Mouse (Mus musculus) cerebral cortex, adult 2 months (tissue): Measurements from ENCODE around the gene C87436.

ENCODE experiments used
- WGBS: fragments of 180-500 bp; shearing (Covaris S2); methylation state at CpG from one replicate; pipeline ENCODE4 v1.1.7; 2018; 5-methylcytosine and 5-hydroxymethylcytosine counted together

Gene C87436

GRCm38 (mm10) chr6:86438272-86439118 is at the start of gene C87436:
C87436 (plus strand) TSS chr6:86438374.
- under 1% methylated on average over 59 of the region's 59 CpGs for WGBS

- WGBS, result 88% methylated on average over 18 of the region's 18 CpGs
Measured at GRCm38 (mm10) chr6:86388461-86388860, 49.7 kb upstream of the C87436 start.

DNA sequence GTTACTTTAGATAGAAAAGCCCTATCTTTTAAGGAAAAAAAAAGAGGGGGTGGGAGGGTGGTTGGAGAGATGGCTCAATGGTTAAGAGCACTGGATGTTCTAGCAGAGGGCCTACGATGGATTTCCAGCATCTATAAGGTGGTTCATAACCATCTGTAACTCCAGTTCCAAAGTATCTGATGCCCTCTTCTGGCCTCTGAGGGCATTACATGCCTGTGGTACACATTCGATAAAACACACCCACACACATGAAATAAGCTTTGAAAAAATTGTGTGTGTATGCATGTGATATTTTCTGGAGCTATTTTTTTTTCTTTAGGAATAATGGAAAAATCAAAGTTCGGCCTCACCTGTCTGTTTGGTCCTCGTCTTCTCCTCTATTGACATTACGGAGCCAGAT is 46.8 kb upstream of the C87436 start:
- WGBS, result 84% methylated on average over 5 of the region's 5 CpGs

GRCm38 (mm10) chr6:86393187-86393586 is 45.0 kb upstream of the C87436 start:
- 100% methylated on average over 1 of the region's 1 CpGs for WGBS

DNA sequence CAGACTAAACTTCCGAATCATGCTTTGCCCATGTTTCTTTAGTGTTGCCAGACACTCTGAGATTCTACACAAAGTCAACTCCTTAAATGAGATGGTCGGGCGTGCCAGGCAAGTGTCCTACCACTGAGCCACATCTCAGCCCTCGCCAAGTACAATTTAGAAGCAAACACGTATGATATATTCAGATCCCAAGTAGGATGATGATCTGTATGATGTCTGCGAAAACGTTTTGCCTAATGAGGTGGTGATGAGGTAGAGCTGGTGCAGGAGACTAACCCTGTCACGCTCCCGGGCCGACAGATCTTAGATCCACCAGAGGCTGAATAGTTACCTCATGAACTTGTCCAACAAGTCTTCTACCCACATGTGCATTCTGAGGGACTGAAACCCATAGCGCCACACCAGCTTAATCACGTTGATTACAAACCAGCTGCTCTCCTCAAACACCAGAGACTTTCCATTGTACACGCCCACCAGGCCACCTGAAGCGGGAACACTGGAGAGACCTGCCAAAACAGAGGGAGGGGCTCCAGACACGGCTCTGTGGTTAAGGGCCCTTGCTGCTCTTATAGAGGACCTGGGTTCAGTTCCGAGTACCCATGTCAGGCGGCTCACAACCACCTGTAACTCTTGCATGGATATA is 44.0 kb upstream of the C87436 start:
- WGBS, result 76% methylated on average over 17 of the region's 17 CpGs

DNA sequence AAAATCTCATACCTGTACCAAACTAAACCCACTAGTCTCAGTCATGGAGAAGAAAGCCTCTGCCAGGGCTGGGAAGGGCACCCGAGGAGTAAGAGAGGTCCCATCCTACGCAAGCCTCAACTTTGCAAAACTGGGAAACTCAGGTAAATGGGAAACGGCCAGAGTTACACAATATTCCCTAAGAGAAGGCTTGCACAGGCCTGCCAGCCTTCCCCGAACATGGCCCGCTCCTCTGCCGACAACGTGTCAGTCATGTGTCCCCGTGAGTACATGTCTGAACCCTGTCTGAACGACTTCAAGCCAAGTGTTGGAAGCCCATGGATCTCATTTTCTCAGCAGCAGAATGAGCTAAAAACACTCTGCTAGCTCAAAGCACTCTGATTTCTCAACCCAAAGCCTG is 43.2 kb upstream of the C87436 start:
- WGBS, result 67% methylated on average over 9 of the region's 9 CpGs

DNA sequence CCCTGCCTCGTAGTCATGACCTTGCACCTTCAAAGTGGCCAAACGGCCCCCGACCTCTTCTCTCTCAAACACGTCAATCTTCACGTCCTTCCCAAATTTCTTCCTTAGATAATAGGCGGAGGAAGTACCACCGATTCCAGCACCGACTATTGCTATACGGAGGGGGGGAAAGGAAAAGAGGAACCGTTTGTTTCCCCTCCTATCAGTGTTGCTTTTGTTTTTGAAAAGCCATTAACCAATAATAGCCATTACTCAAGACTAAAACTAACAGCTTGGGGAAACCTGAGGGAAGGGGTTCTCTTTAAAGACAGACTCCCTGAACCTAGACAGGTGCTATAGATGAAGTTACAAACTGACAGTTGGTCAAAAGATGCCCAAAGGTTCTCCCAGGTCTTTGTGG is 42.2 kb upstream of the C87436 start:
- 6% methylated on average over 10 of the region's 10 CpGs for WGBS

- under 1% methylated on average over 51 of the region's 51 CpGs for WGBS
Measured at GRCm38 (mm10) chr6:86396581-86397256, 41.5 kb upstream of the C87436 start, which contains the start of gene Pcyox1. Pcyox1 (minus strand) TSS chr6:86397154.

DNA sequence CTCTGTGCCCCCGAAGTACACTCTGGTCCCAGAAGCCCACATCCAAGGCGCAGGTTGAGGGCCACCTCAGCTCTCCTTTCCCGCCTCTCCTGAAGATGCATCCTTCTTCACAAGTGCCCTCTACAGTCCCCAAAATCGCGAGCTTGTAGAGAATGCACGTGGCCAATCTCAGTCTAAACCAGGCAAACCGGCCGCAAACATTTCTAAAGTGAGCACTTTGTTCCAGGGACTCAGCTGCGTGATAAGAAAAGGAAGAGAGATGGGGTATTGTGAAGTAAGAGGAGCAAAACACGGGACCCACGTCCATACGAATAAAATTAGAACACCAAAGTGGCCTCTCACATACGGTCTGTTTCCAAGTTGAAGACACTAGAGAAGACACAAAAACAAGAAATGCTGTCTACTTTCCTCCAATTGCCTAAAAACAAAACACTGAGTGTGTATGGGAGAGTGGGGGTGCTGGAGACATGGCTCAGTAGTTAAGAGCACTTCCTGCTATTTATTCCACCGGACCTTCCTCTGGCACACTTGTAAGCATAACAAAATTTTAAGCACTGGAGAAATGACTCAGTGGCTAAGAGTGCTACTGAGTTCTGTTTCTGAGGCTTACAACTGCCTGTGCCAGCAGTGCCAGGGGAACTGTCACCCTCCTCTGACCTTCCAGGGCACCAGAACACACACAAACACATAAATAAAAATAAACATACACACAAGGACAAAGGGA is 40.8 kb upstream of the C87436 start:
- WGBS, result under 1% methylated on average over 14 of the region's 14 CpGs

GRCm38 (mm10) chr6:86398986-86399385 is 39.2 kb upstream of the C87436 start:
- 84% methylated on average over 2 of the region's 2 CpGs for WGBS

- 79% methylated on average over 2 of the region's 2 CpGs for WGBS
Measured at GRCm38 (mm10) chr6:86399995-86400394, 38.2 kb upstream of the C87436 start.

- WGBS, result 11% methylated on average over 9 of the region's 9 CpGs
Measured at GRCm38 (mm10) chr6:86400972-86401371, 37.2 kb upstream of the C87436 start.

DNA sequence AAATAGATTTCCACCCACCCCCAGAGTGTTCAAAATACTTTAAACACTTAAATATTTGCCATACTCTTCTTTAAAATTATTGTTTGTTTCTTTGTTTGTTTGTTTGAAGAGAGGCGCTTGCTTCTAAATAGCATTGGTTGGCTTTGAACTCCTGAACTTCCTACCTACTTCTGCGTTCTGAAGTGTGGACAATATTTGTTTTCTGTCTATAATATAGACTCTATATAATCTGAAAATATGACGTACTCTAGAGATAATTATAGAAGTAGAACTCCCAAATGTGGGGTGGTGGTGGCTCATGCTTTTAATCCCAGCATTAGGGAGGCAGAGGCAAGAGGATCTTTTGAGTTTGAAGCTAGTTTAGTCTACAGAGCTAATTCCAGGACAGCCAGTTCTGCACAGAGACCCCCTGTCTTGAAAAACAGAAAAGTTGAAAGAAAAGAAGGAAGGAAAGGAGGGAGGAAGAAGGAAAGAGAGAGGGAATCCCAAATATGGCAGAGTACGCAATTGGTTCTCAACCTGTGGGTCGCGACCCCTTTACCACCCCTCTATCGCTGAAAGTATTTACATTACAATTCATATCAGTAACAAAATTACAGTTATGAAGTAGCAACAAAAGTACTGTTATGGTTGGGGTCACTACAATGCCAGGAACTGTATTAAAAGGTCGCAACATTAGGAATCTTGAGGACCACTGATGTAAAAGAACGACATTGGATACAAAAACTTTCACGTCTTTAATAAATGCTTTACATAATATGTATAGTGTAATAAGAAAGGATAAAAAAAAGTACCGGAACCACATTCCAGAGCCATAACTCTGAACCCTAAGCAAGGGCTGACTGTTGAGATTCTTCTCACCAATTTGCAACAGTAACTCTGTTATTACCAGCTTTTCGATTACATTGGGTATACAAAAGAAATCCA is 35.2 kb upstream of the C87436 start:
- 30% methylated on average over 12 of the region's 12 CpGs for WGBS

DNA sequence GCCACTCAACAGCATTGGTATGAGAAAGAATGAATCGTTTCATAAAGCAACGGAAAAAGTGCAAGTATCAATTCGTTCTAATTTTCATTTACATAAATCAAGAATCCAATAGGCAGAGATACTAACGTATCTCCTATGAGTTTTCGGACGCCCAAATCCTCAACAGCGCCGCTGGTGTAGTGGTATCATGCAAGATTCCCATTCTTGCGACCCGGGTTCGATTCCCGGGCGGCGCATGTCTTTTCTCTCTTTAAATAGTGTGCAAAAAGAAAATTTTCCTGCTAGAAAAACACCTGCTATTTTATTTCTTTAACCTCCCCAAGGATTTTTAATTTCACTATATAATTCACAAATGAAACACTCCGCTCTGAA is 34.5 kb upstream of the C87436 start:
- under 1% methylated on average over 15 of the region's 15 CpGs for WGBS

GRCm38 (mm10) chr6:86404100-86404861 is 33.9 kb upstream of the C87436 start, which contains the start of gene Tia1:
Tia1 (plus strand) TSS chr6:86404219.
- under 1% methylated on average over 62 of the region's 62 CpGs for WGBS

GRCm38 (mm10) chr6:86404996-86405395 is 33.2 kb upstream of the C87436 start:
- under 1% methylated on average over 11 of the region's 11 CpGs for WGBS

GRCm38 (mm10) chr6:86418711-86419110 is 19.5 kb upstream of the C87436 start:
- WGBS, result 90% methylated on average over 6 of the region's 6 CpGs

GRCm38 (mm10) chr6:86419239-86419638 is 18.9 kb upstream of the C87436 start:
- 83% methylated on average over 3 of the region's 3 CpGs for WGBS

DNA sequence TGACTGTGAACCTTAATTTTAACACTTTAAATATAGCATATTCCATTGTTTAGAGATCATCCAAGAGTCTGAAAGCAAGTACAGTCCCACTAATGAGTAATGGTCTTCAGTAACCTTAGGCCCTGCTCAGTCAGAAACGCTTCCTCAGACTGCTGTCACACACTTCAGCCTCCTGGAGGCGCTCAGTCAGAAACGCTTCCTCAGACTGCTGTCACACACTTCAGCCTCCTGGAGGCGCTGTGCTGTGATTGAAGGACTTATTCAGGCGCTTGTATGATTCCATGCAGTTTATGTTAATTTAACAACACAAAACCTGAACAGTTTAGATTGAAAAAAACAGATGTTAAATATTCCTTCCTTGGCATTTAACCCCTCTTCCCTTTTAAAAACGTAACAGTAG is 17.7 kb upstream of the C87436 start:
- WGBS, result 74% methylated on average over 6 of the region's 6 CpGs

DNA sequence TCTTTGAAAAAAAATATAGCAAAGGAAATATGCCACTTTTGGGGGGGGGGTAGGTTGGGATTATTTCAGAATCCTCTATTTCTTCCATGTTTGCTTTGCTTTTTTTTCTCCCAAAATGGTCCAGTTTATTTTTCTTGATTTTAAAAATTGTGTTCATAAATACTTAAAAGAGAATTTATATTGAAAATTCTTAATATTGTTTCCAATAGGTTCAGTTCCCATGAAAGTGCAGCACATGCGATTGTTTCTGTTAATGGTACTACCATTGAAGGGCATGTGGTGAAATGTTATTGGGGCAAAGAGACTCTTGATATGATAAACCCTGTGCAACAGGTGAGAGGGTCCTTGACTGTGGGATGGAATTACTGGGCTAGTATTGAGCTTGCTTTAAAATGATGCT is 11.8 kb upstream of the C87436 start, which contains the start of gene Gm44790:
TSS of gene Gm44790 (plus strand) at position 301 of the 400 bp plus-strand sequence.
- WGBS, result 99% methylated on average over 1 of the region's 1 CpGs
